Mouse (Mus musculus) stomach, embryonic 14.5 days (tissue): ENCODE results near the gene Entpd5. TPM values are rescaled to one million over a fixed set of nuclear protein-coding genes. Genes with fewer than 3 reads are reported as not detected.

Experiments
- ATAC-seq: fragments of 200-750 bp; cut with Nextera tagmentation; 2 replicates; pipeline ENCODE4 v1.8.0; 2017; ENCODE audit warnings: low read depth, moderate TSS enrichment; ENCODE audit not compliant: insufficient number of reproducible peaks, insufficient read depth, low FRiP score
- H3K27ac ChIP-seq: fragments of 300-500 bp; sonication (generic); 2 replicates; pipeline ENCODE4 v1.5.1; 2014; ENCODE audit warnings: mild to moderate bottlenecking, low read length, moderate library complexity, mixed read lengths
- H3K27me3 ChIP-seq: fragments of 300-500 bp; sonication (generic); 2 replicates; pipeline ENCODE4 v1.6.1; 2014; ENCODE audit warnings: low read length, control low read depth, mixed read lengths; ENCODE audit not compliant: control insufficient read depth, insufficient read depth
- H3K36me3 ChIP-seq: fragments of 300-500 bp; sonication (generic); 2 replicates; pipeline ENCODE4 v1.6.1; 2014; ENCODE audit warnings: mild to moderate bottlenecking, control low read depth, low read length, moderate library complexity, mixed read lengths; ENCODE audit not compliant: control insufficient read depth, insufficient read depth
- H3K4me1 ChIP-seq: fragments of 300-500 bp; sonication (generic); 2 replicates; pipeline ENCODE4 v1.6.1; 2014; ENCODE audit warnings: low read length, control low read depth, mixed read lengths; ENCODE audit not compliant: control insufficient read depth, insufficient read depth
- H3K4me2 ChIP-seq: fragments of 300-500 bp; sonication (generic); replicated peaks from 2 replicates; pipeline ENCODE4 v1.6.1; 2014; ENCODE audit warnings: low read depth, low read length, control low read depth
- H3K4me3 ChIP-seq: fragments of 300-500 bp; sonication (generic); 2 replicates; pipeline ENCODE4 v1.5.1; 2014; ENCODE audit warnings: low read depth, low read length, control low read depth
- H3K9ac ChIP-seq: fragments of 300-500 bp; sonication (generic); replicated peaks from 2 replicates; pipeline ENCODE4 v1.6.1; 2014; ENCODE audit warnings: low read depth, mild to moderate bottlenecking, control low read depth, low read length, moderate library complexity, mixed read lengths
- H3K9me3 ChIP-seq: fragments of 300-500 bp; sonication (generic); 2 replicates; pipeline ENCODE4 v1.6.1; 2016; ENCODE audit warnings: low read depth, low read length, control low read depth; ENCODE audit not compliant: control insufficient read depth
- WGBS: fragments of 180-500 bp; shearing (Covaris S2); extraction: QIAGEN DNeasy Blood & Tissue Kit; methylation state at CpG from one replicate; pipeline ENCODE4 v1.1.7; 2014; 5-methylcytosine and 5-hydroxymethylcytosine counted together
- polyA plus RNA-seq: library from polyadenylated mRNA; unstranded; fragments of >200 nt; fragmentation: Nextera tagmentation; extraction: Ambion mirVana; gene quantifications from 2 replicates; pipeline ENCODE4 v1.2.1, GENCODE M21; 2014

The Entpd5 gene
- polyA plus RNA-seq, 1 experiment from 2014 or later = 15.0 TPM

DNA sequence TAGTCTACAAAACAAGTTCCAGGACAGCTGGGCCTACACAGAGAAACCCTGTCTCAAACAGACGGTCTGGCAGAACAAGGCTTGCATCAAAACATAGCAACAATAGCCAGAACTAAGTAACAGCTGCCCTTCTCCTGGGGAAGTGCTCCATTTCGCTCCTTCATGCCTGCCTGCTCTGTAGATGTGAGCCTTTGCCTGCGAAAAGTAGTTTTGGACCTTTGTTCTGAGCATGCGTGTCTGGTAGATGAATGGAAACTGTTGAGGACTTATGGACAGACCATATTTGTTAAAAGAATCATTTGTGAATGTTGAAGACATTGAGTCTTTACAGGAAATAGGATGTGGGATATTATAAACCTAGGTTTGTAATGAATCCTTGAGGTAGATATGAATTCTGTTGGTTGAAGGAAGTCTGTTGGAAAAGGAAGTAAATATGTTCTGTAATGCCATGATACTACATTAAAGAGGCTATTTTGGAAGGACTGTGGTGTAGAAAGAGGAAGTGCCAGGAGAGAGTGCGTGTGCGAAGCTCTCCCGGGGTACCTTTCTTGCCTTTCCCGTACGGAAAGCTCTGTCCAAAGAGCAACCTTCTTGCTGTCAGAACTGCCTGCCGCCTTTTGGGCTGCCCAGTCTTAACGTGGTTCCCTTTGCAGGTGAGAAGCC, 71.7 kb downstream of the Entpd5 start:
- Histone ChIP-seq H3K4me3 (no peak overlapping the region), H3K9ac (no peak overlapping the region), H3K36me3 (peaks cover 67% of the 10 kb centered on the region), H3K27me3 (no peaks in the 10 kb centered on the region), H3K4me2 (no peak overlapping the region), H3K9me3 (no peaks in the 10 kb centered on the region), H3K27ac (no peak overlapping the region), H3K4me1 (no peaks in the 10 kb centered on the region)
- 89% methylated on average over 11 of the region's 11 CpGs for WGBS
- ATAC-seq = no peak

DNA sequence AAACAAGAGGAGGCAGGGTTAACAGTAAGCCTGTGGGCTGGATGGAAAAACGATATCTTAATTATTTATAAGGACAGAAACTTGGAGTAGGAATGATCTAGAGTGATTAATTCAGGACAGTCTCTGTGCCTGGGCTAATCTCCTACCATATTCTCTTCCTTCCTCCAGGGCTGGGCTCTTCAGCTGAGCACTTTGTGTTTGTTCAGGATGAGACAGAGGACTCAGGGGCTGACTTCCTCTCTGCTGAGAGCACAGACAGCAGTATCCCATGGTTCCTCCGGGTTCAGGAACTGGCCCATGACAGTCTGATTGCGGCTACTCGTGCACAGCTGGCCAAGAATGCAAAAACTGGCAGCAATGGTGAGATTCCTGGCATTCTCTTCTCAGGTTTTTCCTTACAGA, 81.7 kb downstream of the Entpd5 start:
- Histone ChIP-seq H3K9me3 (no peaks in the 10 kb centered on the region), H3K4me2 (no peak overlapping the region), H3K4me1 (no peaks in the 10 kb centered on the region), H3K36me3 (peaks cover 50% of the 10 kb centered on the region), H3K9ac (no peak overlapping the region), H3K27me3 (no peaks in the 10 kb centered on the region), H3K27ac (no peak overlapping the region), H3K4me3 (no peak overlapping the region)
- no peak for ATAC-seq
- 74% methylated on average over 4 of the region's 4 CpGs for WGBS

Other genes with a start within 250 kb of the Entpd5 start
- gene Elmsan1, start 190.1 kb downstream of the Entpd5 start, polyA plus RNA-seq = 10.2 and 10.6 TPM in 2 replicates
- 18.5 and 19.9 TPM in 2 replicates for gene Ptgr2, start 123.8 kb downstream of the Entpd5 start, polyA plus RNA-seq
- 76.9 and 77.0 TPM in 2 replicates for gene Zfp410, start 92.2 kb downstream of the Entpd5 start, polyA plus RNA-seq
- gene Coq6, start 47.4 kb downstream of the Entpd5 start, polyA plus RNA-seq = 52.6 and 52.7 TPM in 2 replicates
- 2.7 and 3.4 TPM in 2 replicates for gene Fam161b, start 47.2 kb downstream of the Entpd5 start, polyA plus RNA-seq
- 1.00 and 1.5 TPM in 2 replicates for gene Bbof1, start within 50 bp of the Entpd5 start, polyA plus RNA-seq
- 24.8 and 26.0 TPM in 2 replicates for gene Rnf113a2, start 8.2 kb upstream of the Entpd5 start, polyA plus RNA-seq
- gene Aldh6a1, start 42.0 kb upstream of the Entpd5 start, polyA plus RNA-seq = 35.5 and 40.1 TPM in 2 replicates
- gene Lin52, start 42.4 kb upstream of the Entpd5 start, polyA plus RNA-seq = 20.4 and 23.0 TPM in 2 replicates
- not detected in 2 replicates for gene Vsx2, start 160.7 kb upstream of the Entpd5 start, polyA plus RNA-seq
- 13.4 and 15.0 TPM in 2 replicates for gene Abcd4, start 208.4 kb upstream of the Entpd5 start, polyA plus RNA-seq
- not detected in 2 replicates for gene Vrtn, start 232.0 kb upstream of the Entpd5 start, polyA plus RNA-seq